Mouse (Mus musculus) small intestine, adult 2 months (tissue): Measurements from ENCODE around the gene Fam234a.

ENCODE experiments used
- CTCF ChIP-seq: fragments of 200-500 bp; IDR thresholded peaks from 2 replicates; pipeline ENCODE4 v1.5.1; 2012; ENCODE audit warnings: low read depth, mild to moderate bottlenecking, control low read depth, inconsistent platforms, low read length, moderate library complexity, mixed read lengths; ENCODE audit not compliant: insufficient replicate concordance, insufficient read length; ENCODE audit errors: extremely low read depth
- POLR2A ChIP-seq: fragments of 200-500 bp; IDR thresholded peaks from 2 replicates; pipeline ENCODE4 v1.6.1; 2012; ENCODE audit warnings: low read depth, mild to moderate bottlenecking, control low read depth, inconsistent platforms, low read length, moderate library complexity

- TF ChIP-seq POLR2A (no peak), CTCF (no peak)
These were observed 18.9 kb downstream of the Fam234a start for GRCm38 (mm10) chr17:26225150-26225549.
